Mouse (Mus musculus) stomach, embryonic 14.5 days (tissue): ENCODE results near the gene Sh3rf3. TPM values are rescaled to one million over a fixed set of nuclear protein-coding genes. Genes with fewer than 3 reads are reported as not detected.
"Not testable (repeated sequence)": the region's sequence is repeated elsewhere in the genome, so short reads cannot be mapped to it uniquely, and the experiment has no call there.

Experiments
- ATAC-seq: fragments of 200-750 bp; cut with Nextera tagmentation; 2 replicates; pipeline ENCODE4 v1.8.0; 2017; ENCODE audit warnings: low read depth, moderate TSS enrichment; ENCODE audit not compliant: insufficient number of reproducible peaks, insufficient read depth, low FRiP score
- H3K27ac ChIP-seq: fragments of 300-500 bp; sonication (generic); 2 replicates; pipeline ENCODE4 v1.5.1; 2014; ENCODE audit warnings: mild to moderate bottlenecking, low read length, moderate library complexity, mixed read lengths
- H3K27me3 ChIP-seq: fragments of 300-500 bp; sonication (generic); 2 replicates; pipeline ENCODE4 v1.6.1; 2014; ENCODE audit warnings: low read length, control low read depth, mixed read lengths; ENCODE audit not compliant: control insufficient read depth, insufficient read depth
- H3K36me3 ChIP-seq: fragments of 300-500 bp; sonication (generic); 2 replicates; pipeline ENCODE4 v1.6.1; 2014; ENCODE audit warnings: mild to moderate bottlenecking, control low read depth, low read length, moderate library complexity, mixed read lengths; ENCODE audit not compliant: control insufficient read depth, insufficient read depth
- H3K4me1 ChIP-seq: fragments of 300-500 bp; sonication (generic); 2 replicates; pipeline ENCODE4 v1.6.1; 2014; ENCODE audit warnings: low read length, control low read depth, mixed read lengths; ENCODE audit not compliant: control insufficient read depth, insufficient read depth
- H3K4me2 ChIP-seq: fragments of 300-500 bp; sonication (generic); replicated peaks from 2 replicates; pipeline ENCODE4 v1.6.1; 2014; ENCODE audit warnings: low read depth, low read length, control low read depth
- H3K4me3 ChIP-seq: fragments of 300-500 bp; sonication (generic); 2 replicates; pipeline ENCODE4 v1.5.1; 2014; ENCODE audit warnings: low read depth, low read length, control low read depth
- H3K9ac ChIP-seq: fragments of 300-500 bp; sonication (generic); replicated peaks from 2 replicates; pipeline ENCODE4 v1.6.1; 2014; ENCODE audit warnings: low read depth, mild to moderate bottlenecking, control low read depth, low read length, moderate library complexity, mixed read lengths
- H3K9me3 ChIP-seq: fragments of 300-500 bp; sonication (generic); 2 replicates; pipeline ENCODE4 v1.6.1; 2016; ENCODE audit warnings: low read depth, low read length, control low read depth; ENCODE audit not compliant: control insufficient read depth
- WGBS: fragments of 180-500 bp; shearing (Covaris S2); extraction: QIAGEN DNeasy Blood & Tissue Kit; methylation state at CpG from one replicate; pipeline ENCODE4 v1.1.7; 2014; 5-methylcytosine and 5-hydroxymethylcytosine counted together
- polyA plus RNA-seq: library from polyadenylated mRNA; unstranded; fragments of >200 nt; fragmentation: Nextera tagmentation; extraction: Ambion mirVana; gene quantifications from 2 replicates; pipeline ENCODE4 v1.2.1, GENCODE M21; 2014

The Sh3rf3 gene
- polyA plus RNA-seq, 1 experiment from 2014 or later = 1.2 TPM

GRCm38 (mm10) chr10:59076681-59077080 lies 263.5 kb downstream of the Sh3rf3 start:
- Histone ChIP-seq H3K4me2 (no peak overlapping the region), H3K4me3 (no peak overlapping the region), H3K9me3 (no peaks in the 10 kb centered on the region), H3K9ac (no peak overlapping the region), H3K36me3 (no peaks in the 10 kb centered on the region), H3K27ac (no peak overlapping the region), H3K4me1 (peaks cover 4% of the 10 kb centered on the region; the same call in 1 of the 2 replicates), H3K27me3 (no peaks in the 10 kb centered on the region)
- ATAC-seq = no peak
- 86% methylated on average over 10 of the region's 10 CpGs for WGBS

GRCm38 (mm10) chr10:59077909-59078308 lies 264.8 kb downstream of the Sh3rf3 start:
- peaks cover 4% of the 10 kb centered on the region; the same call in 1 of the 2 replicates for H3K4me1 ChIP-seq
- no peaks in the 10 kb centered on the region for H3K9me3 ChIP-seq
- 74% methylated on average over 10 of the region's 10 CpGs for WGBS

GRCm38 (mm10) chr10:59085604-59086003 lies 272.4 kb downstream of the Sh3rf3 start:
- no peak overlapping the region for H3K4me2 ChIP-seq
- 92% methylated on average over 5 of the region's 5 CpGs for WGBS
- no peak overlapping the region for H3K9ac ChIP-seq
- no peaks in the 10 kb centered on the region for H3K36me3 ChIP-seq
- H3K27me3 ChIP-seq = no peaks in the 10 kb centered on the region
- no peak overlapping the region for H3K27ac ChIP-seq
- H3K4me3 ChIP-seq = no peak overlapping the region
- no peaks in the 10 kb centered on the region for H3K9me3 ChIP-seq
- H3K4me1 ChIP-seq = peaks cover 2% of the 10 kb centered on the region; the same call in 1 of the 2 replicates
- no peak for ATAC-seq

More at GRCm38 (mm10) chr10:59077909-59078308, 264.8 kb downstream of the Sh3rf3 start:
- H3K9ac ChIP-seq = no peak overlapping the region
- H3K27ac ChIP-seq = no peak overlapping the region
- H3K4me3 ChIP-seq = no peak overlapping the region
- no peaks in the 10 kb centered on the region for H3K27me3 ChIP-seq
- ATAC-seq = no peak
- no peak overlapping the region for H3K4me2 ChIP-seq
- no peaks in the 10 kb centered on the region for H3K36me3 ChIP-seq

GRCm38 (mm10) chr10:59086578-59086977 lies 273.4 kb downstream of the Sh3rf3 start:
- no peaks in the 10 kb centered on the region for H3K27me3 ChIP-seq
- H3K27ac ChIP-seq = no peak overlapping the region
- H3K4me3 ChIP-seq = no peak overlapping the region
- WGBS = 90% methylated on average over 5 of the region's 5 CpGs
- H3K9me3 ChIP-seq = no peaks in the 10 kb centered on the region
- H3K36me3 ChIP-seq = no peaks in the 10 kb centered on the region
- ATAC-seq = no peak
- no peaks in the 10 kb centered on the region for H3K4me1 ChIP-seq
- no peak overlapping the region for H3K9ac ChIP-seq
- no peak overlapping the region for H3K4me2 ChIP-seq

- Histone ChIP-seq H3K9ac (no peak overlapping the region), H3K9me3 (no peaks in the 10 kb centered on the region), H3K4me2 (no peak overlapping the region), H3K36me3 (no peaks in the 10 kb centered on the region), H3K27ac (no peak overlapping the region), H3K27me3 (no peaks in the 10 kb centered on the region), H3K4me3 (no peak overlapping the region), H3K4me1 (no peaks in the 10 kb centered on the region)
- ATAC-seq = no peak; the same call in 1 of the 2 replicates
- WGBS = 73% methylated on average over 14 of the region's 14 CpGs
Measured at GRCm38 (mm10) chr10:59089861-59090621, 276.9 kb downstream of the Sh3rf3 start.

GRCm38 (mm10) chr10:59090622-59090971 lies 277.4 kb downstream of the Sh3rf3 start:
- 68% methylated on average over 7 of the region's 7 CpGs for WGBS
- Histone ChIP-seq H3K9me3 (no peaks in the 10 kb centered on the region), H3K9ac (no peak overlapping the region), H3K27ac (no peak overlapping the region), H3K4me1 (no peaks in the 10 kb centered on the region), H3K27me3 (no peaks in the 10 kb centered on the region), H3K4me3 (no peak overlapping the region), H3K4me2 (no peak overlapping the region), H3K36me3 (no peaks in the 10 kb centered on the region)
- ATAC-seq = no peak

- no peak overlapping the region for H3K27ac ChIP-seq
- H3K4me2 ChIP-seq = no peak overlapping the region
- no peaks in the 10 kb centered on the region for H3K36me3 ChIP-seq
- no peaks in the 10 kb centered on the region for H3K4me1 ChIP-seq
- H3K9me3 ChIP-seq = no peaks in the 10 kb centered on the region
- no peak overlapping the region for H3K9ac ChIP-seq
- no peak for ATAC-seq
- 84% methylated on average over 8 of the region's 8 CpGs for WGBS
- no peaks in the 10 kb centered on the region for H3K27me3 ChIP-seq
- no peak overlapping the region for H3K4me3 ChIP-seq
Measured at GRCm38 (mm10) chr10:59091556-59091955, 278.4 kb downstream of the Sh3rf3 start.

GRCm38 (mm10) chr10:59091988-59092387 lies 278.8 kb downstream of the Sh3rf3 start:
- no peaks in the 10 kb centered on the region for H3K27me3 ChIP-seq
- no peak overlapping the region for H3K9ac ChIP-seq
- 91% methylated on average over 7 of the region's 7 CpGs for WGBS
- ATAC-seq = no peak
- H3K4me3 ChIP-seq = no peak overlapping the region
- H3K27ac ChIP-seq = no peak overlapping the region
- no peak overlapping the region for H3K4me2 ChIP-seq
- H3K36me3 ChIP-seq = no peaks in the 10 kb centered on the region
- no peaks in the 10 kb centered on the region for H3K4me1 ChIP-seq
- H3K9me3 ChIP-seq = no peaks in the 10 kb centered on the region

- not testable (repeated sequence) for H3K4me1 ChIP-seq, H3K4me2 ChIP-seq, H3K9me3 ChIP-seq, H3K36me3 ChIP-seq, H3K27ac ChIP-seq, H3K27me3 ChIP-seq, ATAC-seq, H3K4me3 ChIP-seq, H3K9ac ChIP-seq
- 89% methylated on average over 5 of the region's 5 CpGs for WGBS
Measured at GRCm38 (mm10) chr10:59103076-59103475, 289.9 kb downstream of the Sh3rf3 start.
